Mouse (Mus musculus) limb, embryonic 10.5 days (tissue): ENCODE results near the gene Dcdc2a. TPM values are rescaled to one million over a fixed set of nuclear protein-coding genes. Genes with fewer than 3 reads are reported as not detected.

Source experiments
- DNase-seq: peaks from one replicate; pipeline ENCODE4 v3.0.0-alpha.2; 2017; ENCODE audit warnings: low spot score
- H3K27ac ChIP-seq: fragments of 300-500 bp; sonication (generic); 2 replicates; pipeline ENCODE4 v1.5.1; 2016; ENCODE audit warnings: mild to moderate bottlenecking
- H3K27me3 ChIP-seq: fragments of 300-500 bp; sonication (generic); 2 replicates; pipeline ENCODE4 v1.6.1; 2016; ENCODE audit warnings: low read depth, mild to moderate bottlenecking; ENCODE audit not compliant: poor library complexity, severe bottlenecking
- H3K36me3 ChIP-seq: fragments of 300-500 bp; sonication (generic); 2 replicates; pipeline ENCODE4 v1.6.1; 2016; ENCODE audit warnings: mild to moderate bottlenecking, moderate library complexity
- H3K4me1 ChIP-seq: fragments of 300-500 bp; sonication (generic); 2 replicates; pipeline ENCODE4 v1.6.1; 2016
- H3K4me3 ChIP-seq: fragments of 300-500 bp; sonication (generic); 2 replicates; pipeline ENCODE4 v1.5.1; 2016; ENCODE audit warnings: mild to moderate bottlenecking, moderate library complexity
- H3K9me3 ChIP-seq: fragments of 300-500 bp; sonication (generic); replicated peaks from 2 replicates; pipeline ENCODE4 v1.6.1; 2016; ENCODE audit warnings: mild to moderate bottlenecking
- WGBS: fragments of 180-500 bp; shearing (Covaris S2); methylation state at CpG from one replicate; pipeline ENCODE4 v1.1.7; 2016; 5-methylcytosine and 5-hydroxymethylcytosine counted together
- polyA plus RNA-seq: library from polyadenylated mRNA; unstranded; fragments of >200 nt; fragmentation: Nextera tagmentation; extraction: Ambion mirVana; gene quantifications from 2 replicates; pipeline ENCODE4 v1.2.1, GENCODE M21; 2016

Gene Dcdc2a
- polyA plus RNA-seq: 0.73 and 1.3 TPM in 2 replicates

- H3K27me3 ChIP-seq: peaks cover 55% of the 10 kb centered on the region
- 4% methylated on average over 63 of the region's 63 CpGs for WGBS
- H3K27ac ChIP-seq: peak within 1 kb of the TSS; percentile 54
- H3K4me3 ChIP-seq: peak within 1 kb of the TSS; percentile 57
- peak; percentile 45 for DNase-seq
- H3K4me1 ChIP-seq: peaks cover 15% of the 10 kb centered on the region
- H3K36me3 ChIP-seq: no peaks in the 10 kb centered on the region
- 0 out of 2 replicates have a peak, but pooled peaks cover 3% of the 10 kb centered on the region for H3K9me3 ChIP-seq
Observed at GRCm38 (mm10) chr13:25055873-25056667, at the start of gene Dcdc2a. TSS of gene Dcdc2a (plus strand) at chr13:25056004.

- H3K9me3 ChIP-seq: peaks cover 3% of the 10 kb centered on the region; the same call in 1 of the 2 replicates
- no peak for DNase-seq
- H3K27ac ChIP-seq: no peak overlapping the region
- H3K27me3 ChIP-seq: no peaks in the 10 kb centered on the region
- peaks cover 39% of the 10 kb centered on the region for H3K36me3 ChIP-seq
- no peak overlapping the region for H3K4me3 ChIP-seq
- 92% methylated on average over 8 of the region's 8 CpGs for WGBS
- H3K4me1 ChIP-seq: no peaks in the 10 kb centered on the region
Observed at GRCm38 (mm10) chr13:25007115-25007514, 48.7 kb upstream of the Dcdc2a start.

- no peak overlapping the region for H3K4me3 ChIP-seq
- H3K9me3 ChIP-seq: no peaks in the 10 kb centered on the region
- no peak overlapping the region for H3K27ac ChIP-seq
- WGBS: 92% methylated on average over 9 of the region's 9 CpGs
- H3K36me3 ChIP-seq: peaks cover 11% of the 10 kb centered on the region
- H3K27me3 ChIP-seq: no peaks in the 10 kb centered on the region
- H3K4me1 ChIP-seq: peaks cover 23% of the 10 kb centered on the region; the same call in 1 of the 2 replicates
- no peak for DNase-seq
Observed at GRCm38 (mm10) chr13:25018316-25018715, 37.5 kb upstream of the Dcdc2a start.

GRCm38 (mm10) chr13:25019793-25020539 is 35.8 kb upstream of the Dcdc2a start, which contains the start of gene Mrs2:
TSS of gene Mrs2 (minus strand) at chr13:25020379.
- peak; percentile 91 for DNase-seq
- peak within 1 kb of the TSS; percentile 88 for H3K4me3 ChIP-seq
- under 1% methylated on average over 84 of the region's 84 CpGs for WGBS
- peak within 1 kb of the TSS; percentile 92 for H3K27ac ChIP-seq
- peaks cover 11% of the 10 kb centered on the region for H3K36me3 ChIP-seq
- no peaks in the 10 kb centered on the region for H3K27me3 ChIP-seq
- no peaks in the 10 kb centered on the region for H3K9me3 ChIP-seq
- peaks cover 23% of the 10 kb centered on the region; the same call in 1 of the 2 replicates for H3K4me1 ChIP-seq

GRCm38 (mm10) chr13:25020540-25020892 is 35.3 kb upstream of the Dcdc2a start:
- 62% methylated on average over 4 of the region's 4 CpGs for WGBS
- peaks cover 23% of the 10 kb centered on the region; the same call in 1 of the 2 replicates for H3K4me1 ChIP-seq
- DNase-seq: no peak
- no peaks in the 10 kb centered on the region for H3K27me3 ChIP-seq
- H3K4me3 ChIP-seq: peak overlapping the region; percentile 88
- H3K27ac ChIP-seq: peak overlapping the region; percentile 92
- peaks cover 11% of the 10 kb centered on the region for H3K36me3 ChIP-seq
- no peaks in the 10 kb centered on the region for H3K9me3 ChIP-seq

GRCm38 (mm10) chr13:25022386-25022785 is 33.4 kb upstream of the Dcdc2a start:
- Histone ChIP-seq H3K27me3 (no peaks in the 10 kb centered on the region), H3K27ac (no peak overlapping the region), H3K9me3 (no peaks in the 10 kb centered on the region), H3K4me1 (peaks cover 23% of the 10 kb centered on the region; the same call in 1 of the 2 replicates), H3K4me3 (no peak overlapping the region), H3K36me3 (peaks cover 4% of the 10 kb centered on the region)
- 70% methylated on average over 4 of the region's 4 CpGs for WGBS
- DNase-seq: no peak

- Histone ChIP-seq H3K9me3 (no peaks in the 10 kb centered on the region), H3K27me3 (no peaks in the 10 kb centered on the region), H3K4me1 (peaks cover 23% of the 10 kb centered on the region; the same call in 1 of the 2 replicates), H3K4me3 (no peak overlapping the region), H3K27ac (no peak overlapping the region), H3K36me3 (no peaks in the 10 kb centered on the region; the same call in 1 of the 2 replicates)
- DNase-seq: no peak
- WGBS: 81% methylated on average over 3 of the region's 3 CpGs
Observed at GRCm38 (mm10) chr13:25023129-25023528, 32.7 kb upstream of the Dcdc2a start.

- no peak for DNase-seq
- 31% methylated on average over 2 of the region's 2 CpGs for WGBS
- no peaks in the 10 kb centered on the region for H3K36me3 ChIP-seq
- no peak overlapping the region for H3K4me3 ChIP-seq
- no peaks in the 10 kb centered on the region for H3K9me3 ChIP-seq
- H3K27ac ChIP-seq: no peak overlapping the region
- H3K27me3 ChIP-seq: no peaks in the 10 kb centered on the region
- H3K4me1 ChIP-seq: peaks cover 9% of the 10 kb centered on the region; the same call in 1 of the 2 replicates
Observed at GRCm38 (mm10) chr13:25024655-25025054, 31.1 kb upstream of the Dcdc2a start.

GRCm38 (mm10) chr13:25026409-25027113 is 29.2 kb upstream of the Dcdc2a start:
- 92% methylated on average over 6 of the region's 6 CpGs for WGBS
- no peaks in the 10 kb centered on the region for H3K36me3 ChIP-seq
- DNase-seq: no peak

GRCm38 (mm10) chr13:25027114-25027425 is 28.7 kb upstream of the Dcdc2a start:
- H3K27ac ChIP-seq: no peak overlapping the region
- 81% methylated on average over 3 of the region's 3 CpGs for WGBS
- DNase-seq: no peak
- no peak overlapping the region for H3K4me3 ChIP-seq
- no peaks in the 10 kb centered on the region for H3K36me3 ChIP-seq
- no peaks in the 10 kb centered on the region for H3K9me3 ChIP-seq
- no peaks in the 10 kb centered on the region for H3K4me1 ChIP-seq
- H3K27me3 ChIP-seq: no peaks in the 10 kb centered on the region

More at GRCm38 (mm10) chr13:25026409-25027113, 29.2 kb upstream of the Dcdc2a start:
- Histone ChIP-seq H3K27ac (no peak overlapping the region), H3K4me3 (no peak overlapping the region), H3K27me3 (no peaks in the 10 kb centered on the region), H3K4me1 (no peaks in the 10 kb centered on the region), H3K9me3 (no peaks in the 10 kb centered on the region)

GRCm38 (mm10) chr13:25039488-25039887 is 16.3 kb upstream of the Dcdc2a start:
- Histone ChIP-seq H3K27ac (no peak overlapping the region), H3K9me3 (no peaks in the 10 kb centered on the region), H3K4me3 (no peak overlapping the region), H3K36me3 (no peaks in the 10 kb centered on the region), H3K4me1 (no peaks in the 10 kb centered on the region), H3K27me3 (no peaks in the 10 kb centered on the region)
- DNase-seq: no peak
- 75% methylated on average over 2 of the region's 2 CpGs for WGBS

- peaks cover 15% of the 10 kb centered on the region for H3K4me1 ChIP-seq
- DNase-seq: no peak
- WGBS: 88% methylated on average over 5 of the region's 5 CpGs
Observed at GRCm38 (mm10) chr13:25052671-25053070, 3.1 kb upstream of the Dcdc2a start.

More at GRCm38 (mm10) chr13:25052671-25053070, 3.1 kb upstream of the Dcdc2a start:
- H3K36me3 ChIP-seq: no peaks in the 10 kb centered on the region
- peaks cover 48% of the 10 kb centered on the region for H3K27me3 ChIP-seq
- H3K4me3 ChIP-seq: no peak overlapping the region
- no peak overlapping the region for H3K27ac ChIP-seq
- H3K9me3 ChIP-seq: peaks cover 3% of the 10 kb centered on the region; the same call in 1 of the 2 replicates
